In the genomic region with DNA sequence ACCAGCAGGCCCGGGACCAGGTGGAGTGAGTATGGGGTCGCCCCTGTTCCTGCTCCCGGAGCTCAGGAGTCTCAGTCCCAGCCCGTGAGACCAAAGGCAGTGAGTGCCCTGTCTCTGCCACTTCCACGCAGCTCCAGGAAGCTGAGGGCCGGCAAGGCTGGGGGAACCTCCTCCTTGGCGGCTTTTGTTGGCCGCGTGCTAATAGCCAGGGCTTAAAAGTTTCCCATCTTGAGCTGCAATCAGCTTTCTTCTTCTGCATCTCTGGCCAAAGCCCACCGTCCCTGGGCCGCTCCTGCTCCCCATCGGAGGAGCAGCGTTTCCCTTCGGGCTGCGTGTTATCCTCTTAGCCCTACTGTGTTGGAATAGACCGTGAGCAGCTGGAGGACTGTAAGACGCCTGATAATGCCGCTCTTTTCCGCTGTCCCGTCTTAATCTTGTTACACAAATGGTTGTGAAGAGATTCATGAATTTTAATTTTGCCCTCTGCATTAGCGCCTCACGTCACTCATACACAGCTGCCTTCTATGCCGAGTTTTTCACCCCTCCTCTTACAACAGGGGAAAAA, we compare ENCODE assay signal across 8 mouse cellular contexts.
DNase-seq lines count a peak whose midpoint lies in the region; ATAC-seq and TF ChIP-seq lines count a peak whose summit lies in the region.

No protein-coding gene starts in this region.

- 0 out of 2 replicates have a peak overlapping the region, but pooled peaks have one; percentile 4 for H3K4me3 ChIP-seq in kidney, postnatal 0 days (replicated peaks; ENCODE audit: low read depth, low read length)
- no peak overlapping the region for H3K4me3 ChIP-seq in embryonic facial prominence, embryonic 11.5 days (ENCODE audit: low read depth, low read length)
- 0 out of 2 replicates have a peak overlapping the region, but pooled peaks have one; percentile 9 for H3K4me3 ChIP-seq in midbrain, embryonic 14.5 days (replicated peaks; ENCODE audit: low read depth, low read length)

- peak overlapping the region; percentile 43 for H3K4me2 ChIP-seq in kidney, postnatal 0 days (ENCODE audit: low read length)
- peak overlapping the region; percentile 30 for H3K4me2 ChIP-seq in embryonic facial prominence, embryonic 11.5 days (ENCODE audit: low read depth, low read length)
- peak overlapping the region; percentile 36 for H3K4me2 ChIP-seq in midbrain, embryonic 14.5 days (ENCODE audit: low read length)

- no peak for TF ChIP-seq CTCF in kidney, postnatal 0 days (IDR thresholded peaks at IDR 0.05; ENCODE audit: low read depth)

- H3K9me3 ChIP-seq in kidney, postnatal 0 days (replicated peaks; ENCODE audit: low read length), result no peaks in the 10 kb centered on the region
- no peaks in the 10 kb centered on the region for H3K9me3 ChIP-seq in embryonic facial prominence, embryonic 11.5 days (replicated peaks; ENCODE audit: control insufficient read depth, low read length)
- no peaks in the 10 kb centered on the region for H3K9me3 ChIP-seq in midbrain, embryonic 14.5 days (ENCODE audit: control insufficient read depth, low read length)

- H3K36me3 ChIP-seq in kidney, postnatal 0 days (ENCODE audit: insufficient read depth, low read length), result no peaks in the 10 kb centered on the region
- H3K36me3 ChIP-seq in embryonic facial prominence, embryonic 11.5 days (replicated peaks; ENCODE audit: control insufficient read depth, insufficient read depth, low read depth, low read length), result no peaks in the 10 kb centered on the region
- no peaks in the 10 kb centered on the region for H3K36me3 ChIP-seq in midbrain, embryonic 14.5 days (ENCODE audit: control insufficient read depth, insufficient read depth, low read length)

- H3K27ac ChIP-seq in kidney, postnatal 0 days, result no peak overlapping the region
- H3K27ac ChIP-seq in embryonic facial prominence, embryonic 11.5 days (replicated peaks; ENCODE audit: low read depth, low read length), result no peak overlapping the region
- H3K27ac ChIP-seq in midbrain, embryonic 14.5 days (replicated peaks; ENCODE audit: low read depth, low read length), result peak overlapping the region; percentile 70

- H3K27me3 ChIP-seq in kidney, postnatal 0 days (ENCODE audit: insufficient read depth, low read length), result peaks cover 58% of the 10 kb centered on the region
- peaks cover 37% of the 10 kb centered on the region for H3K27me3 ChIP-seq in embryonic facial prominence, embryonic 11.5 days (ENCODE audit: control insufficient read depth, insufficient read depth, low read length)
- H3K27me3 ChIP-seq in midbrain, embryonic 14.5 days (ENCODE audit: control insufficient read depth, insufficient read depth, low read length), result peaks cover 94% of the 10 kb centered on the region

- intact Hi-C loops in heart, postnatal 36 days (cut with DNase I), result no loop called here

- no peak overlapping the region for H3K9ac ChIP-seq in kidney, postnatal 0 days (ENCODE audit: low read depth, low read length)
- peak overlapping the region; percentile 32 for H3K9ac ChIP-seq in embryonic facial prominence, embryonic 11.5 days (replicated peaks; ENCODE audit: low read length)
- H3K9ac ChIP-seq in midbrain, embryonic 14.5 days (replicated peaks; ENCODE audit: low read length), result no peak overlapping the region

- WGBS in kidney, postnatal 0 days, result 3% methylated on average over 23 of the region's 23 CpGs
- 3% methylated on average over 23 of the region's 23 CpGs for WGBS in embryonic facial prominence, embryonic 11.5 days
- WGBS in midbrain, embryonic 14.5 days, result 1% methylated on average over 23 of the region's 23 CpGs

- no peaks in the 10 kb centered on the region for H3K4me1 ChIP-seq in kidney, postnatal 0 days (replicated peaks; ENCODE audit: insufficient read depth, low read length)
- H3K4me1 ChIP-seq in embryonic facial prominence, embryonic 11.5 days (ENCODE audit: control insufficient read depth, insufficient read depth, low read length), result no peaks in the 10 kb centered on the region
- peaks cover 15% of the 10 kb centered on the region for H3K4me1 ChIP-seq in midbrain, embryonic 14.5 days (ENCODE audit: control insufficient read depth, insufficient read depth, low read length)

- no peak for ATAC-seq in kidney, postnatal 0 days (replicated peaks; ENCODE audit: low FRiP score, low read depth)
- no peak for ATAC-seq in embryonic facial prominence, embryonic 11.5 days (replicated peaks; ENCODE audit: insufficient number of reproducible peaks, low FRiP score, low TSS enrichment, low read depth)
- ATAC-seq in midbrain, embryonic 14.5 days (ENCODE audit: low FRiP score, low TSS enrichment), result peak; percentile 88

- no peak for DNase-seq in kidney, postnatal 0 days (ENCODE audit: low spot score)
- DNase-seq in kidney, postnatal 25 days, result no peak
- no peak for DNase-seq in embryonic facial prominence, embryonic 11.5 days (ENCODE audit: low spot score)
- peak; percentile 5 to 8 for DNase-seq in heart, postnatal 36 days
- peak; percentile 79 for DNase-seq in midbrain, embryonic 14.5 days
- no peak for DNase-seq in cerebellum, adult 11-12 months
- DNase-seq in adrenal gland, adult 18-20 months (ENCODE audit: low spot score in 2 of 2), result no peak
- no peak for DNase-seq in layer of hippocampus, adult 8-10 months (ENCODE audit: low spot score in 2 of 2)

Comparison
In these comparisons a context has a peak if more than half of its experiments do, and no peak if none do; other contexts are left out.
1. DNase-seq: peak in heart, postnatal 36 days (2 of 2) and midbrain, embryonic 14.5 days (single experiment); none in kidney, postnatal 0 days (single experiment), kidney, postnatal 25 days (0 of 2), embryonic facial prominence, embryonic 11.5 days (single experiment), cerebellum, adult 11-12 months (single experiment), adrenal gland, adult 18-20 months (0 of 2) and layer of hippocampus, adult 8-10 months (0 of 2).
2. Peak in every context shown above with its lines, with median percentiles within 50 percentile points of each other: H3K4me2 ChIP-seq.